Mouse (Mus musculus): Measurements from ENCODE around the gene St6gal1.
A peak's percentile ranks its signal among the peaks of the same experiment; 100 is the strongest.

Gene St6gal1

GRCm38 (mm10) chr16:23250556-23251444, 26.3 kb downstream of the St6gal1 start:
- peak in 1 of 2 experiments; percentile 39 for DNase-seq (ENCODE audit: low spot score in 2 of 2)

- no peak for DNase-seq (ENCODE audit: low spot score in 2 of 2)
Observed at GRCm38 (mm10) chr16:23251445-23251773, 26.9 kb downstream of the St6gal1 start.

GRCm38 (mm10) chr16:23253620-23254019, 29.1 kb downstream of the St6gal1 start:
- no peak for DNase-seq (ENCODE audit: low spot score in 2 of 2)

GRCm38 (mm10) chr16:23254062-23254461, 29.5 kb downstream of the St6gal1 start:
- no peak for DNase-seq (ENCODE audit: low spot score in 2 of 2)

GRCm38 (mm10) chr16:23256638-23257037, 32.1 kb downstream of the St6gal1 start:
- DNase-seq (ENCODE audit: low spot score in 2 of 2), result no peak

- no peak for DNase-seq (ENCODE audit: low spot score in 2 of 2)
Observed at GRCm38 (mm10) chr16:23258429-23258822, 33.9 kb downstream of the St6gal1 start.

GRCm38 (mm10) chr16:23258823-23259457, 34.4 kb downstream of the St6gal1 start:
- no peak for DNase-seq (ENCODE audit: low spot score in 2 of 2)

- no peak for DNase-seq (ENCODE audit: low spot score in 2 of 2)
Observed at GRCm38 (mm10) chr16:23259580-23259979, 35.0 kb downstream of the St6gal1 start.

- DNase-seq (ENCODE audit: low spot score in 2 of 2), result no peak
Observed at GRCm38 (mm10) chr16:23262131-23262768, 37.7 kb downstream of the St6gal1 start.

GRCm38 (mm10) chr16:23262846-23263245, 38.3 kb downstream of the St6gal1 start:
- no peak for DNase-seq (ENCODE audit: low spot score in 2 of 2)

GRCm38 (mm10) chr16:23264999-23265398, 40.5 kb downstream of the St6gal1 start:
- no peak for DNase-seq (ENCODE audit: low spot score in 2 of 2)

- no peak for DNase-seq (ENCODE audit: low spot score in 2 of 2)
Observed at GRCm38 (mm10) chr16:23265481-23265880, 40.9 kb downstream of the St6gal1 start.

- DNase-seq (ENCODE audit: low spot score in 2 of 2), result no peak
Observed at GRCm38 (mm10) chr16:23266293-23266692, 41.8 kb downstream of the St6gal1 start.

GRCm38 (mm10) chr16:23266896-23267295, 42.4 kb downstream of the St6gal1 start:
- DNase-seq (ENCODE audit: low spot score in 2 of 2), result no peak

- DNase-seq (ENCODE audit: low spot score in 2 of 2), result no peak
Observed at GRCm38 (mm10) chr16:23268231-23268630, 43.7 kb downstream of the St6gal1 start.

GRCm38 (mm10) chr16:23269056-23269983, 44.8 kb downstream of the St6gal1 start:
- DNase-seq (ENCODE audit: low spot score in 2 of 2), result no peak

GRCm38 (mm10) chr16:23269984-23270912, 45.7 kb downstream of the St6gal1 start:
- DNase-seq (ENCODE audit: low spot score in 2 of 2), result no peak

- no peak for DNase-seq (ENCODE audit: low spot score in 2 of 2)
Observed at GRCm38 (mm10) chr16:23270913-23271253, 46.3 kb downstream of the St6gal1 start.

- DNase-seq (ENCODE audit: low spot score in 2 of 2), result no peak
Observed at GRCm38 (mm10) chr16:23271746-23272520, 47.4 kb downstream of the St6gal1 start.
